Mouse (Mus musculus): ENCODE data around the gene Ces1f. TPM values are rescaled to one million over a fixed set of nuclear protein-coding genes. Genes with fewer than 3 reads are reported as not detected.

Gene Ces1f
- polyA plus RNA-seq (2017; shearing (Covaris generic)): not detected

GRCm38 (mm10) chr8:93279556-93279955, at the start of gene Ces1f:
TSS of gene Ces1f (minus strand) at chr8:93279747.

GRCm38 (mm10) chr8:93229446-93229845, 50.1 kb downstream of the Ces1f start, which contains the start of gene Ces1e:
TSS of gene Ces1e (minus strand) at chr8:93229619.

Other genes starting within 250 kb of the Ces1f start
- gene Ces1a, start 231.6 kb downstream of the Ces1f start, polyA plus RNA-seq (2017; shearing (Covaris generic)): not detected
- gene Ces1b, start 199.7 kb downstream of the Ces1f start, polyA plus RNA-seq (2017; shearing (Covaris generic)): not detected
- not detected for gene Ces1c, start 148.5 kb downstream of the Ces1f start, polyA plus RNA-seq (2017; shearing (Covaris generic))
- gene Ces1d, start 81.9 kb downstream of the Ces1f start, polyA plus RNA-seq (2017; shearing (Covaris generic)): not detected
- gene Ces1e, start 50.1 kb downstream of the Ces1f start, polyA plus RNA-seq (2017; shearing (Covaris generic)): not detected
- not detected for gene Ces1g, start 57.6 kb upstream of the Ces1f start, polyA plus RNA-seq (2017; shearing (Covaris generic))
- not detected for gene Ces1h, start 100.0 kb upstream of the Ces1f start, polyA plus RNA-seq (2017; shearing (Covaris generic))